Mouse (Mus musculus) cerebellum, adult 8-10 months (tissue): Measurements from ENCODE around the gene B2m.

ENCODE experiments used
- DNase-seq: peaks from one replicate; pipeline ENCODE4 v3.0.0; 2022

B2m gene

DNA sequence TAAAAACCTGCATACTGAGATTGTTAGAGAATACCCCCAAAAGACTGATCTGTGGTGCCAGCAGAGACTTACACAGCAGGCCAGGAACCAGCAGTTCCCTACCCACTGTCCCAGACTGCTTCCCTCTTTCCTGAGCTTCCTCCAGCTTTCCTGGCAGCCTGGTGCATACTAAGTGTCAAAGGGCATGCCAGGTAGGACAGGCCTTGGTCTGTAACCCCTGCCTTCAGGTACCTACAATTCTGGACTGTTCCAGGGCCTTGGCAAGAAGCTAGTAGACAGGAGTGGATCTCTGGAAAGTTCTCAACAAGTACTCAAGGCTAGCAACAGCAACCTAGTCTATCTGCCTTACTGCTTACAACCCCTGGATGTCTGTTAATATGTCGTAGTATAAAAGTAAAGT lies 3.7 kb downstream of the B2m start:
- DNase-seq: no peak

DNA sequence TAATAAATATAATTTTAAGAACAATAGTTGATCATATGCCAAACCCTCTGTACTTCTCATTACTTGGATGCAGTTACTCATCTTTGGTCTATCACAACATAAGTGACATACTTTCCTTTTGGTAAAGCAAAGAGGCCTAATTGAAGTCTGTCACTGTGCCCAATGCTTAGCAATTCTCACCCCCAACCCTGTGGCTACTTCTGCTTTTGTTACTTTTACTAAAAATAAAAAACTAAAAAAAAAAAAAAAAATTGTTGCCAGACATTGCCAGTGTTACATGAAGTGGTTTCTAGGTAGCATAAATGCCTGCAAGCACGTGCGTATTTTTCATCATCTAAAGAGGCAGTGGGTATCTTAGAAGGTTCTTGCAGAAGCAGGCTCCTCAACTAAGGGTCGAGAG lies 5.4 kb downstream of the B2m start:
- no peak for DNase-seq

DNA sequence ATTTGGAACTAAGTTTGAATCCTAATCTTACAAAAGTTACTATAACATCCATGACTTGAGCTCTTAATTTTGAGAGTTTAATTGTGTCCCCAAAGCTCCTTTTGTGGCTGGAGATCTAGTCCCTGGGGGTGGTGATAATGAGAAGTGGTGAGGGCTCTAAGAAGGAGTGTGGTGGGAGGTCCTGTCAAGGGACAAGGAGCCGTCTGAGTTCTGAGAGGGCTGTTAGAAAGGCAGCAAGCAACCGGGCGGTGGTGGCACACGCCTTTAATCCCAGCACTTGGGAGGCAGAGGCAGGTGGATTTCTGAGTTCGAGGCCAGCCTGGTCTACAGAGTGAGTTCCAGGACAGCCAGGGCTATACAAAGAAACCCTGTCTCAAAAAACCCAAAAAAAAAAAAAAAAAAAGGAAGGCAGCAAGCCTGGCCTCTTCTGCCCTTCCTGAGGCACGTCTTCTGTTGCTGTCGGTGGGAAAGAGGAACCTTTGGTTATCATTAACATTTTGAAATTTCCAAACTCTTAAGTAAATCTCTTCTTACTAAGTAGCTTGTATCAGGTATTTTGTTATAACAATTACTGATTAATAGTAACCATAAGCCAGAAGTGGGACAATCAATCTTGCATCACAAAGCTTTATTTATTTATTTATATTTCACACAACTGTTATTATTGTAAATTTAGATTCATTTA lies 6.3 kb downstream of the B2m start:
- no peak for DNase-seq

DNA sequence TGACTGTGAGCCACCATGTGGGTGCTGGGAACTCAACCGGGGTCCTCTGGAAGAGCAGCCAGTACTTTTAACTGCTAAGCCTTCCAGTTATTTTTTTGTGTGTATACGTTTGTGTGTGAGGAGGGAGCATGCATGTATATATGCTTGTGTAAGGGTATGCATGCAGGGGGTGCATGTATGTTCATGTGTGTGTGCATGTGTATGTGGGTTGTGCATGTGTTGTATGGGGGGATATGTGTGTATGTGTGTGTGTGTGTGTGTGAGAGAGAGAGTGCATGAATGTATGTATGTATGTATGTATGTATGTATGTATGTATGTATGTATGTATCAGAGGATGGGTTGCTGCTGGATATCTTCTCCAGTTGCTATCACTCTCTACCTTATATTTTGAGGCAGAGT lies 7.0 kb downstream of the B2m start:
- DNase-seq: no peak

DNA sequence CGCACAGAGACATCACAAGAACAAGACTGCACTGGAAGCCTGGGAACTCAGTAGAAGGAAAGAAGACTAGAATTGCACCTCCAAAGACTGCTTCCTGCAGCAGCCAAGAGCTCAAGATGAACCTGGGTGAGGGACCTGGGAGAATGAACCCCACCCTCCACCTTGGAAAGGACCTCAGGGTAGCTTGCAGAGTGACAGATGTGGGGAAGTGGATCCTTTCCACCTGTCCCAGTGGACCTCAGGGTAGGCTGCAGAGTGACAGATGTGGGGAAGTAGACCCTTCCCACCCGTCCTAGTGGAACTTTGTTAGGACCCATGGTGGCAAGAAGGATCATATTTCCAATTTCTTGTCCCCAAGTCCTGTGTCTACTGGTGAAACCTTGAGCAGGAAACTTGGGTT lies 7.8 kb downstream of the B2m start:
- DNase-seq: no peak

DNA sequence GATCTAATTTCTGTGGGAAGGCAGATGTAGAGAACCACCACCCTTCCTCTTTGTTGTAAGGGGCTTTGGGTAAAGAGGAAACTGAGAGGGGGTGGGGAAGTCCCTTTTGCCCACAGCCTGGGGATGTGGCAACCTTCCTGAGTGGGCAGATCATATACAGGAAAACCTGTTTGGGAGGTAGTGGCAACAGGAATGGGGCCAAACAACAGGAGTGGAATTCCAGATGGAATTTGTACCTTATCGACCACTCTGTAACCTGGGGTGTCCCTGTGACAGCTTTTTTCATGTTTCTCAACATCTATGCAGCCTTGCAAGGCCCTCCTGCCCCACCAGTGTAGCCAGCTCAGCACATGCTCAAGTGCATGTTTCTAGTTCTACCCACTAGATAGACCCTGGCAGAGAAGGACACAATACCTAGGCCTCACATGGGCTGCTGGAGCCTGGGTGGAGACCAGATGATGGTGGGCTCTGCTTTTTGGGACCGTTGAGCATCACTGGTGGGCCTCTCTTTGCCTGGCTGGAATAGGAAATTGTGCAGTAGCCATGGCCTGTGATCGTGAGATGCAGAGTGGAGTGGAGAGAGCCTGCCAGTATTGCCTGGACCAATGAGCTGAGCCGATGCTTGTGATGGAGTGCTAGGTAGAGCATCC lies 8.7 kb downstream of the B2m start:
- DNase-seq: no peak

DNA sequence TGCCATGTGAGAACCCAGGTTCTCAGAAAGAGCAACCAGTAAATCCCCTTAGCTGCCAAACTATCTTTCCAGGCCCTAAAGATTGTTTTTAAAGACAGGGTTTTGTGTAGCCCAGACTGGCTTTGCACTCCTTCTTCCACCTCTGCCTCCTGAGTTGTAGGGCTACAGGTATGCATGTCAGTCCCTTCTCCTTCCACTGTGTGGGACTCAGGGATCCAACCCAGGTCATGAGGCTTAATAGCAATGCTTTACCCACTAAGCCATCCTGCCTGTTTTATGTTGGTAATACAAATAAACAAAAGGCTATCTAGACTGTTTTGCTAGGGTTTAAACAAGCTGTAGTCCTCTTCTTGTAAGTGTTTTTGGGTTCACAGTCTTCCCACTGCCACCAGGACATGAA lies 10.1 kb downstream of the B2m start:
- DNase-seq: no peak

DNA sequence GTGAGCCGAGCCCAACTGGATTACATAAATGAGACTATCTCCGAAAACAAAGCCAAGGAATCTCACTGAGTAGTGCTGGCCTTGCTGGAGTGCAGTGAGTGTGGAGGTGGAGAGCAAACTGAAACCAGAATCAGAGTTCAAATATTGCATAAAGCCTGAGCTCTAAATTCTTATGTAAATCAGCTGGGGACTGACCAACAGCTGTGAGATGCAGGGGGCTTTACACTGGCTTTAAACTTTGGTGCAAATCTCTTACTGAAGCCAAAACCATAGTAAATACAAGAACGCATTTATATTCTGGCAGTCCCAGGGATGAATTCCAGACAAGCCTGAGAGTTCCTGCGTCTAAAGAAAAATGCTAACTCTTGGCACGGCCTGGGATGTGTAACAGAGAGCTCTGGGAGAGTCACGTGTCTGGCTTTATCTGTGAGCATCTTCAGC lies 10.9 kb downstream of the B2m start:
- no peak for DNase-seq

DNA sequence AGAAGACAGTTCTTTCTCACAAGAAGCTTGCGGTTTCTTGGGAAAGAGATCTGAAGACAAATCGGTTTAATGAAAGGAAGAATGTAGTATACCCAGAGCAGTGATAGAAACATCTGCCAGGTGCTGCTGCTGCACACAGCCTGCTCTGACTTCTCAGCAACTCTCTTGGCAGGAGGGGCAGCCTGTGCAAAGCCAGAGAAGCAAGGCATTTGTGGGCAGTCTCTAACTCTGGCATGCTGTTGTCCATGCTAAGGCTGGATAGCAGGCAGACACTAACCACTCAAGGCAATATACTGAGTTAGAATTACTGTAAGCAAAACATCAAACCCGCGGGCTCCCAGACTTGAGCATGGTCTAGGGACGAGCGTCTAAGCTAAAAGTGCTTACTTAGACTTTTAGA lies 12.2 kb downstream of the B2m start:
- DNase-seq: no peak

DNA sequence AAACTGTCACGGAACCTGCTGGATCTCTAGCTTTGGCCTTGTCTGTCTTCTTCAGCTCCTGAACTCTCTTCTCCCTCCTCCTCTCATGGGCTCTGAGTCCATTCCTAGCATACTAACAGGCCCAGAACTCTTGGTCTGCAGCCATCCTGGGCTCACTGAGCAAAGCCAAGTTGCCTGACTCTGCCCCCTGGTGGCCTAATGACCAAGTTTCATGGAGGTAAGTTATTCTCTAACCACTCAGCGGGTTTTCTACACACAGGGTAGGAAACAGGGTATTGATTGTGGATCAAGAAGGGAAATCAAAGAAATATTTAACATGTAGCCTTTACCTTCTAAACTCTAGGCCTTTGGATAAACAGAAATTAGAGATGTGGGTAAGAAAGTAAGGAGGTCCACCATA lies 13.2 kb downstream of the B2m start, which contains the start of gene Trim69:
TSS of gene Trim69 (plus strand) at position 21 of the 400 bp plus-strand sequence.
- peak; percentile 71 for DNase-seq

DNA sequence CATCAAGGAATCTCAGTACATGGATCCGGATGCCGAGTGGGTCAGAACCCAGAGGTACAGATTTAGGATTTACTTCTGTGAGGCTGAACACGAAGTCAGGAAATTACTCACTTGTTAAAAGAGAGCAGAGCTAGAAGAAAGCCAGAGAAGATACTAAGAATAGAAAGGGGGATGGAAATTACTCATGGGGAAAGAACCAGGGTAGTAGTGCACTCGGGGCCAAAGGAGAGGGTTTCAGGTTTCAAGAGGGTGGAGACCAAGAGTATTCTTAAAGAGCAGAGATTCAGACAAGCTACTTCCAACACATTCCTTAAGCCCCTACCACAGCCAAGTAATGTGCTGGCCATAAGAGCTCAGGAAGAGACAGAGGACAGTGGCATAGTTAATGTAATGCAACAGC lies 14.1 kb downstream of the B2m start:
- no peak for DNase-seq

DNA sequence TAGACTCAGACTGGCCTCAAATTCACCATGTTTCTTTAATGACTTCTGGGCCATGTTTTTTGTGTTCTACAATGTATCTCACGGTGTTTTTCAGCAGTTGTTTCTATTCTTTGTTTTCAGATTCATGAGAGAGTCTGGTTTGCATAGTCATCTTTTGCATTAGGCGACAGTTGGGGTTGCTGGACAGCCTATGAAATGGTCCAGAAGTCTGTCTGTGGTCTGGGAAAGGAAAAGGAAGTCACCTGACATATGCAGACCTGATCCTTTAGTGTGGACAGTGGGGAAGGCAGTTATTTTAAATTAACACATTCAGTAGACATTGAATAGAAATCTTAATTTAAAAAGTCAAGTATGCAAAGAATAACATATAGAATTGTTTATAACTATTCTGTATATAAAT lies 15.0 kb downstream of the B2m start:
- DNase-seq: no peak

DNA sequence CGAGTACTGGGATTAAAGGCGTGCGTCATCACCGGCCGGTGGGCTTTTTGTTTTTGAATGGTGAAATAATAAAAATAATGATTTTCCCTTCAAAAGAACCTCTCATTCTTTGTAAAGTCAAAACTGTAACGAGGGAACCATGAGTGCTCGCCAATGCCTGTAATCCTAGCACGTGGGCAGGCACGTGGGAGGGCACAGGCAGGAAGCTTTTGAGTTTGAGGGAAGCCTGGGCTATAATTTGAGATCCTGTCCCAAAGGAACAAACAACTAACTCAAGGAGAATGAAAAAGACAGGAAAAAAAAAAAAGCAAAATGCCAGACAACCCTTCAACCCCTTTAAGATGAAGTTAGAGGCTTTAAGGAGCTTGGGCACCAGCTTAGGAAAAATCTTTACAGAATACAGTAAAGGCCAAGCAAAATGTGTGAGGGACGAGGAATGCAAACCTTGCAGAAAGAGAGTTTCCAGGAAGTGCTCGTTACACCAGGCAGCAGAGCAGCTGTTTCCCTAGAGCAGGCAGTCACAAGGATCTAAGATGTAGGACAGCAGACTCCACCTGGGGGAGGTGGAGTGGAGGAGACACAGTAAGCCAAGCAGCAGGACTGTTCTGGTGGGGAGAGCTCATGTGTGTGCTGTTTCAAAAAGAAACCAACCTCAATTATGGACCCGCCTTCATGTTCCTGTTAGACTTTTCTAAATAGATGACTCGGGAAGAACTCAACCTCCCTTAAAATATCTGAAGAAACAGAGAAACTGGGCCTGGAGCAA lies 16.1 kb downstream of the B2m start:
- no peak for DNase-seq

DNA sequence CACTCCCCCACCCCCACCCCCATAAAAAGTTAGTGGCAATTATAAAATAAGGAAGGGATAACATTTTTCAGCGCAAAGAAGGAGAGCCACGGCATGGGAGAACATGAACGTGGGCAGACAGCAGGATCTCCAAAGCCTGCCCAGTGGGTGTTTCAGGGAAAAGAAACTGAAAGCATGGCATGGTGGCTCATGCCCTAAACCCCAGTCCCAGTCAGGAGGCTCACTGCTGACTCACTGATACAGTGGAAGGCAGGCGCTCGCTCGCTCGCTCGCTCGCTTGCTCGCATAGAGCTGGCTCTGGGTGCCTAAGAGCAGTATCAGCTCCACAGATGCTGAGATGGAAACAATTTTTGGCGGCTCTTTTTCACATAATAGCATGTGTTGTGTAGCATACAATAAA lies 16.8 kb downstream of the B2m start:
- DNase-seq: no peak

DNA sequence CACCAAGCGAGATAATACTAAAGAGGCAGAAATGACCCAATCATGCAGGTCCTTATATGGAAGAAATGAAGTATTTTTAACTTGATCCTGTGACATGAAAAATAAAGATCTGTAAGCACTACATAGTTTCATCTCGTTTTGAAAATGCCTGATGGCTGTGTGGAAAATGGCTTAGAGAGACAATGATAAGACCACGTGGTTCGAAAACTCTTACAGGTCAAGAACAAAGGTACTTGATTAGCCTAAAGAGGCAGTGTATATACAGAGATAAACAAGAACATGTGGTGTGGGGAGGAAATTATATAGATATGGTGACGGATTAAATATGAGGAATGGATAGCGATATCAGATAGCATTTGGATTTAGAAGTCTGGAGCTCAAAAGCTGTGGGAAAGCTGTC lies 23.8 kb downstream of the B2m start:
- DNase-seq: no peak

DNA sequence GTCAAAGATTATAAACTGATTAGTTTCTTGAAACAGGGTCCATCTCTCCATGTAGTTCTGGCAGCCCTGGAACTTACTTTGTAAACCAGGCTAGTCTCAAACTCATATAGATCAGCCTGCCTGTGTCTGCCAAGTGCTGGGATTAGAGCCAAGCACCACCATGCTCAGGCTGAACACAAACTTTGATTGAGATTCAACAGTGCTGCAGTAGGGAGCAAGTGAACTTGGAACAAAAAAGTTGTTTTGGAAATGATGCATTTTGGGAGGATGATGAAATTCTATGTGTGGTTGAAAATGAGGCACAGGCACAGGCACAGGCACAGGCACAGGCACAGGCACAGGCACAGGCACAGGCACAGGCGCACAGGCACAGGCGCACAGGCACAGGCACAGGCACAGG lies 24.7 kb downstream of the B2m start:
- no peak for DNase-seq

DNA sequence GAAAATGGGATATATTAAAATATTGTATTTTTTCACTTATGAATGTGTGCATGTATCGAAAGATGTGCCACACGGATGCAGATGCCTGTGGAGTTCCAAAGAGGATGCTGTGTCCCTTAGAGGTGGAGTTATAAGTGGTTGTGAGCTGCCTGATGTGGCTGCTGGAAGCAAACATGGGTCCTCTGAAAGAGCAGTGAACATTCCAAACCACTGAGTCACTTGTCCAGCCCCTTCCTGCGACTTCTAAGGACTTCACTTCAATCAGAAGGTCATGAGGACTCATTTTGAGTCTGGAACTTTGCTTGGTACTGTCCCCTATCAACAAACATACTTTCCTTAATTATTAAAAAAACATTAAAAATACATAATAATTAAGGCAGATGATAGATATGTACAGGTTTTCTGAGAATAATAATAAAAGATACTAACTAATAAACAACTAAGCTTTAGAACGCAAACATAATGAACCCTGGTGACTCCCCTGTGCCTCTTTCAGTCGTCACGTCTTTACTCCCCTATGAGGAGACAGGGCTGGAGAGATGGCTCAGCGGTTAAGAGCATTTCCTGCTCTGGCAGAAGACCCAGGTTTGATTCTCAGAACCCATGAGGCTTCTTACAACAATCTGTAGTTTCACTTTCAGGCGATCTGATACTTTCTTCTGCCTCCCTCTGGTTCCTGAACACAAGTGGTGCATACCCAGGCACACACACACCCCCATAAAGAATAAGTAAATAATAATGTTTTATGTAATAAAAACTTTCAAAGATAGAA lies 32.8 kb downstream of the B2m start:
- DNase-seq: no peak

DNA sequence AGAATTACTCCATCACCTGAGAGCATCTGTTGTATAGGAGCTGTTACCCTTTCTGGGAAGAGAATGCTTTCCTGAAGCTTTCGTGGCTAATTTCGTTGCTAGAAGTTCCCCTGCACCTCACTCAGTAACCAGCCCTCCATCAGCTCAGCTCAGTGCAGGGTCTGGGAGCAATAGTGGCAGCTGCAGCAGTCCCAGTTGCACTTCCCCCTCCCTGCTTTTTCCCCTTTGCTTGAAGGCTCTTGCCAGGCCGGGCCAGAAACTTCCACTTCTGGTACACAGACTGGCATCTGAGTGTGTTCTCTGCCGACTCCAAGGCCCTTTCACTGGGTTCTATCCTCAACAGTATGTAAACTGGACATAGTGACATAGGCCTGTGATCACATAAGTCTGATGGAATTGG lies 37.6 kb downstream of the B2m start:
- DNase-seq: no peak

DNA sequence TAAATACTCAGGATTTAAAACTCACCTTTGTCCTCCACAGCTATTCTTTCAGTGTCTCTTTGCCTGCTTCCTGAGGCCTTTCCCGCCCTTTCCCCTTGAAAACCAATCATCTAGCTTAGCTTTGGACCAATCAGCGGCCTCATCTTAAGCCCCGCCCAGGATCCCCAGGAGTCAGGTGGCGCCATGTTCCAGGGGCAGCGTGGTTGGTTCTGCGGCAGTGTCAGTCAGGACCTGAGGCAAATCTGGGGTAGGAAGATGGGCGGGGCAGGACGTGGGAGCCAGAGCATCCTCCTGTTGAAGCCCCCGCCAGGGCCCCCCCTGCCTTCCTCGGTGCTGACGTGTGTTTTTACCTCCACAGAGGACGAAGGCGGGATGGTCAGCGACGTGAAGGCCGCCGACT lies 38.6 kb downstream of the B2m start, which contains the start of the genes Patl2 and Terb2:
TSS of gene Patl2 (minus strand) at position 84 of the 400 bp plus-strand sequence.
TSS of gene Terb2 (plus strand) at position 167 of the 400 bp plus-strand sequence.
- DNase-seq: no peak

DNA sequence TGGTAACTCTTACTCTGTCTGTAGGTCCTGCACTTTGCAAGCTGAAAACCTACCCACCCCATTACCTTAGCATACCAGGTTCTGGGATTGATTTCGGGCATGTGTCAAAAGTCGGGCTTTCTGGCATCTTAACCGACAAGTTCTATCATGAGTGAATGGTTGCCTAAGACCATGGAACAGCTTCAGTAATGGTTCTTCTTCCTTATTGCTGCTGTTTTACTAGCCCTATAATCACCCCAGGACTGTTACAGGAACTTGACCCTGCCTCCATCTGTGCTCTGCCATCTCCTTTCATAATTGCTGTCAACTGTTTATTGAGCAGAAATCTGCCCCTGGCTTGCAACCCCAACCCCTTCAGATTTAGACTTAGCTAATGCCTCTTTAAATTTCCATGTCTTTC lies 39.3 kb downstream of the B2m start:
- DNase-seq: no peak

DNA sequence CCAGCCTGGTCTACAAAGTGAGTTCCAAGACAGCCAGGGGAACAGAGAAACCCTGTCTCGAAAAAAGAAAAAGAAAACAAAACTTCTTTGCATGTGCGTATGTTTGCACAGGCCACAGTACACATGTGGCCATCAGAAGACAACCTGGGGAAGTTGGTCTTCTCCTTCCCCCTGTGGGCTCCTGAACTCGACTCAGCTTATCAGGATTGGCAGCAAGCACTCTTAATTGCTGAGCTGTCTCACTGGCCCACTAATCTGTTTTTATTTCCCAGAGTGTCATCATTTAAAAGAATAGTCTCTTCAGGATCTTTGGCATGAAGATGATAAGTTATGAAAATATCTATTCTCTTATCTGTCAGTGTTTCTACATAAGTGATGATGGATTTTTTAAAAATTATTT lies 44.4 kb downstream of the B2m start:
- no peak for DNase-seq

DNA sequence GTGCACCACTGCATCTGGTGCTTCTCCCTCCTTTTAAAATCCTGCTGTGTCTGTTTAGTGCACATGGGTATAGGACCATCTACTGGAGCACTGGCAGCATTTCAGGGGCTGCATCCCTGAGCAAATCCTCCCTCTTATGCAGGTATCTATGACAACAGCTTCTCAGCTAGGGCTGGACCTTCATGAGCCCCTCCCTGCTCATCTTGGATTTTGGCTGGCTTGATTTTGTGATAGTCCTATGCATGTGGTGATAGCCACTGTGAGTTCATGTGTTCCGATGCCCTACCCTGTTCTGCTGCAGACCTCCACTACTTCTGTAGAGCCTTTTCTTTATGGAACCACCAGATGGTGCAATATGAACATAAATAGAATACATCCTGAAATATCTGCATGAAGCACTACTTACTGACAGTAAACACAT lies 47.0 kb downstream of the B2m start:
- DNase-seq: peak; percentile 9

DNA sequence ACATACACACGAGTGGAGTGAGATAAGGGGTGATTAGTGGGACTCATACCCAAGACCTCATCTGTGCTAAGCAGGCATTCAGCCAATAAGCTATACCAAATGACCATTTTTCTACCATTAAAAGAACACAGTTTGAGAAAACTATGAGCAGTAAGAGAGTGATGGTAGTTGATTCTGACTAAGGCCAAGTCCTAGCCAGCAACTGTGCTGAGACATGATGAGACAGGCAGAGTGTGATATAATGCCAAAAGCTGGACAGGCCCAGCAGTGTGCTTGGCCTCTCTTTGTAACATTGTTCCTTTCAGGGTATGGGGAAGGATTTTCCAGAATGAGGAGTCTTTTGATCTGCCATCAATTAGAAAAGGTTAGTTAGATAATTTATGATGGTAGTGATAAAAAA lies 54.0 kb downstream of the B2m start:
- DNase-seq: no peak
